Comparison of ENCODE assay signal across 11 mouse cellular contexts in the genomic region with DNA sequence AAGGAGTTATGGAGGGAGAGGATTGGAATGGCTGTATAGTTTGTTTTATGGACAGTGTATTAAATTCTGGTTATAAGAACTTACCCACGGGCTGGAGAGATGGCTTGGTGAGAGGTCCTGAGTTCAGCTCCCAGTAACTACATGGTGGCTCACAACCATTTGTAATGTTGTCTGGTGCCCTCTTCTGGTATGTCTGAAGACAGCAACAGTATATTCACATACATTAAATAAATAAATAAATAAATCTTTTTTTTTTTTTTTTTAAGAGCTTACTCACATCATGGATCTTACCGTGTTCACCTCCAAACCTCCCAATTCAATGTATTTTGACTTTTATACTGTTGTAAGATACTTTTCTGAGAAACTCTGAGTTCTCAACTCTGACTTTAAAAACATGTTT.
DNase-seq lines count a peak whose midpoint lies in the region; ATAC-seq and TF ChIP-seq lines count a peak whose summit lies in the region.
"Had no signal": no experiment of that assay in that cellular context is flagged by ENCODE, and none has a peak within 500 bp of the region (broad histone marks: within the 10 kb centered on the region; RNA-seq: fewer than 3 reads in every experiment).

No protein-coding gene starts in this region.

- peak; percentile 46; the same call in 1 of the 2 replicates for TF ChIP-seq CTCF in kidney, postnatal 0 days (IDR thresholded peaks at IDR 0.05; ENCODE audit: low read depth)
- peak; percentile 30 for TF ChIP-seq CTCF in E14TG2a.4 (conservative IDR thresholded peaks at IDR 0.05; ENCODE audit: low read length)

- no peaks in the 10 kb centered on the region for H3K27me3 ChIP-seq in kidney, postnatal 0 days (ENCODE audit: insufficient read depth, low read length)
- H3K27me3 ChIP-seq in kidney, embryonic 14.5 days (ENCODE audit: control insufficient read depth, insufficient read depth, low read length): no peaks in the 10 kb centered on the region
- no peaks in the 10 kb centered on the region for H3K27me3 ChIP-seq in E14TG2a.4 (ENCODE audit: insufficient read depth, low read length)
- H3K27me3 ChIP-seq: forebrain, embryonic 15.5 days; limb, embryonic 15.5 days had no signal

- no peaks in the 10 kb centered on the region for H3K36me3 ChIP-seq in kidney, postnatal 0 days (ENCODE audit: insufficient read depth, low read length)
- no peaks in the 10 kb centered on the region for H3K36me3 ChIP-seq in kidney, embryonic 14.5 days (ENCODE audit: control insufficient read depth, insufficient read depth, low read length)
- H3K36me3 ChIP-seq in E14TG2a.4 (ENCODE audit: insufficient read depth, low read length): no peaks in the 10 kb centered on the region
- H3K36me3 ChIP-seq: forebrain, embryonic 15.5 days; limb, embryonic 15.5 days had no signal

- peak; percentile 20 for DNase-seq in kidney, postnatal 0 days (ENCODE audit: low spot score)
- DNase-seq in A20 (ENCODE audit: low read depth, low spot score): peak; percentile 44
- DNase-seq in embryo, embryonic 10.5 days (ENCODE audit: low spot score): peak; percentile 19
- no peak for DNase-seq in ovary, postnatal 36 days (ENCODE audit: low spot score)
- DNase-seq in urinary bladder, postnatal 25 days (ENCODE audit: low spot score): no peak
- DNase-seq: cerebellum, postnatal 36 days had no signal

- no peak overlapping the region for H3K9ac ChIP-seq in kidney, postnatal 0 days (ENCODE audit: low read depth, low read length)
- no peak overlapping the region for H3K9ac ChIP-seq in kidney, embryonic 14.5 days (ENCODE audit: low read depth, low read length)
- H3K9ac ChIP-seq: forebrain, embryonic 15.5 days; limb, embryonic 15.5 days had no signal

- no peak for ATAC-seq in kidney, postnatal 0 days (replicated peaks; ENCODE audit: low FRiP score, low read depth)
- ATAC-seq in kidney, embryonic 14.5 days (ENCODE audit: low FRiP score, low TSS enrichment): no peak
- ATAC-seq: forebrain, embryonic 15.5 days had no signal

- H3K4me3 ChIP-seq in kidney, postnatal 0 days (replicated peaks; ENCODE audit: low read depth, low read length): no peak overlapping the region
- H3K4me3 ChIP-seq in kidney, embryonic 14.5 days (ENCODE audit: low read length): no peak overlapping the region
- no peak overlapping the region for H3K4me3 ChIP-seq in E14TG2a.4 (replicated peaks; ENCODE audit: low read length)
- H3K4me3 ChIP-seq: forebrain, embryonic 15.5 days; limb, embryonic 15.5 days; myocyte had no signal

- no peaks in the 10 kb centered on the region for H3K9me3 ChIP-seq in kidney, postnatal 0 days (replicated peaks; ENCODE audit: low read length)
- no peaks in the 10 kb centered on the region for H3K9me3 ChIP-seq in kidney, embryonic 14.5 days (ENCODE audit: control insufficient read depth, low read length)
- no peaks in the 10 kb centered on the region for H3K9me3 ChIP-seq in E14TG2a.4 (ENCODE audit: low read length)
- H3K9me3 ChIP-seq: forebrain, embryonic 15.5 days; limb, embryonic 15.5 days had no signal

- no peaks in the 10 kb centered on the region for H3K4me1 ChIP-seq in kidney, postnatal 0 days (replicated peaks; ENCODE audit: insufficient read depth, low read length)
- H3K4me1 ChIP-seq in kidney, embryonic 14.5 days (ENCODE audit: control insufficient read depth, insufficient read depth, low read length): no peaks in the 10 kb centered on the region
- peaks cover 8% of the 10 kb centered on the region for H3K4me1 ChIP-seq in E14TG2a.4 (replicated peaks; ENCODE audit: low read depth, low read length)
- H3K4me1 ChIP-seq: forebrain, embryonic 15.5 days; limb, embryonic 15.5 days had no signal

- H3K27ac ChIP-seq in kidney, postnatal 0 days: no peak overlapping the region
- H3K27ac ChIP-seq in kidney, embryonic 14.5 days (ENCODE audit: low read depth, low read length): no peak overlapping the region
- H3K27ac ChIP-seq: forebrain, embryonic 15.5 days; limb, embryonic 15.5 days had no signal

- H3K4me2 ChIP-seq in kidney, postnatal 0 days (ENCODE audit: low read length): no peak overlapping the region
- H3K4me2 ChIP-seq in kidney, embryonic 14.5 days (replicated peaks; ENCODE audit: low read depth, low read length): no peak overlapping the region
- H3K4me2 ChIP-seq: forebrain, embryonic 15.5 days; limb, embryonic 15.5 days had no signal

- 78% methylated on average over 2 of the region's 2 CpGs for WGBS in kidney, postnatal 0 days
- 86% methylated on average over 2 of the region's 2 CpGs for WGBS in kidney, embryonic 14.5 days

Comparison
In these comparisons a context has a peak if more than half of its experiments do, and no peak if none do; other contexts are left out.
1. DNase-seq: peak in kidney, postnatal 0 days (single experiment), A20 (single experiment) and embryo, embryonic 10.5 days (single experiment); none in ovary, postnatal 36 days (single experiment) and urinary bladder, postnatal 25 days (single experiment).